Mouse (Mus musculus): ENCODE results near the gene Eif2b3. TPM values are rescaled to one million over a fixed set of nuclear protein-coding genes. Genes with fewer than 3 reads are reported as not detected.

Gene Eif2b3
- polyA plus RNA-seq, 1 experiment from 2014 or later: 56.4 TPM

DNA sequence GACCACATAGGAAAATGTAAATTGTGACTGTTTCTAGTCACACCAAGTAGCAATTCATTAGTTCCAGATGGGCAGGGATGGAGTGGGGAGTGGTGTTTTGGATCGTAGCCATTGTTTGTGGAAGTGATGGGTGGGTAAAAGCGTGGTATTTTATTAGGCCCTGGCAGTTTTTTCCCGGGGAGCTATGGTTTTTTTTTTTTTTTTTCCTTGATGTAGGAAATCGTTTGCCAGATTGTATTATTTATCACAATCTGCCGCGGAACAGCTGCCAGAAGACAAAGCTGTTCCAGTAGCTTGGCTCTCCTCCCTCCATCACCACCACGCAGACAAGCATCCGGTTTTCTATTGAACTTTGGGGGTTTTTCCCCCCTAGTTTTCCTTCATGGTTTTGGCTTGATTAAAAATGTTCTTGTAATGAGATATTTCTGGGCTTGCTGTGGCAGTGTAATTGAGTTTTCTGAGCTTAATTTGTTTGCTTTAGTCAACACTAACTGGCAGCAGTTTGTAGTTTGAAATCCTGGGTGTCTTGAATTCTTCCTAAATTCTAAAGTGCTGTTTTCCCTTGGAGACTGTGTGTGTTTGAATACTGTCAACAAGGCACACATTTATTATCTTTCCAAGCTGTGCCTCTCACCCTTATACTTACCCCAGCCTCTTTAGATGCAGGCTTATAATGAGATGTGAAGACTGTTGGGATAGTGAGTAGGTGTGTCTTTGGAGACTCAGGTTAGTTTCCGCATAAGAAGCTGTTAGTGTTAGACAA lies 20.9 kb downstream of the Eif2b3 start:
- Histone ChIP-seq H3K9me3 (replicated peaks) (no peaks in the 10 kb centered on the region), H3K4me3 (no peak overlapping the region), H3K27me3 (ENCODE audit: low read depth, poor library complexity, severe bottlenecking) (no peaks in the 10 kb centered on the region), H3K27ac (replicated peaks) (peak overlapping the region; percentile 55), H3K4me1 (peaks cover 28% of the 10 kb centered on the region), H3K36me3 (peaks cover 19% of the 10 kb centered on the region)
- DNase-seq (ENCODE audit: low spot score): no peak
- 75% methylated on average over 9 of the region's 9 CpGs for WGBS

DNA sequence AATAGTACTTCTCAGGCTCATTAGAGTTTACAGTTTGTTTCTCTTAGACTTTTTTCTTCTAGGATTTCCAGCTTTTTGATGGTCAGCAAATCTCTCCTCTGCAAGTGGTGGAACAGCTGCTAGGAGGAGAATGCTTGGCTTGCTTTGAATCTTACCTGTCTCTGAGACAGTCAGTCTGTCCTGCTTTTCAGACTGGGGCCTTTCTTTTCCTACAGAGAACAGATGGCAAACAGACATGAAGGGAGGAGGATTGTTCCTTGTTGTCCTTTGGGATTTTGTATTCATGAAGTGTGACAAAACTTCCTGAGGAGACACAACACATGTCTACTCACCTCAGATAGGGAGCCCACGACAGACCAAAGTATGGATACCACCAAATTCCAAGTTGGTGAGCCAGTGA lies 21.6 kb downstream of the Eif2b3 start:
- 71% methylated on average over 1 of the region's 1 CpGs for WGBS

DNA sequence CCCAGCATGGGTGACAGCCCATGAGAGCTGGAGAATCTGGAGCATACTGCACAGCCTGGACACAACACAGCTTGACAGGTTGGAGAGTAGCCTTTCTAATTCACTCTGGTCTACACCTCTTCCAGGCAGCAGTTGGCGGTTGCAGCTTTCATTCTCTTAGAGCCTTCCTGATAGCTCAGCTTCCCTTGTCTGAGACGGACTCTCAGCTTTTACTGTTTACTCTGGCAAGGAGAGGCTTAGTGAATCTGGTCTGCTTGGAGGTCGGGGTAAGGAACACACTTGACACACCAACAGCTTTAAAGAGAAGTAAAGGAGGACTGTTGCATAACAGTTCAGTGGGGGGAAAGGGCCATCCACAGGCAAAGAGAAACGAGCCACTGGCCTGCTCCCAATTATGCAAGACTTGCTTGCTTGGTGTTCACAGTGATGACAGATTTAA lies 22.1 kb downstream of the Eif2b3 start:
- Histone ChIP-seq H3K36me3 (peaks cover 26% of the 10 kb centered on the region; the same call in 1 of the 2 replicates), H3K4me3 (no peak overlapping the region), H3K9me3 (replicated peaks) (no peaks in the 10 kb centered on the region), H3K27me3 (ENCODE audit: low read depth, poor library complexity, severe bottlenecking) (no peaks in the 10 kb centered on the region), H3K27ac (replicated peaks) (peak overlapping the region; percentile 46; the same call in 1 of the 2 replicates), H3K4me1 (peaks cover 28% of the 10 kb centered on the region)
- WGBS: 60% methylated on average over 4 of the region's 4 CpGs
- DNase-seq (ENCODE audit: low spot score): no peak

More for the DNA sequence above, 21.6 kb downstream of the Eif2b3 start:
- Histone ChIP-seq H3K9me3 (replicated peaks) (no peaks in the 10 kb centered on the region), H3K27ac (replicated peaks) (peak overlapping the region; percentile 53; the same call in 1 of the 2 replicates), H3K4me3 (no peak overlapping the region), H3K27me3 (ENCODE audit: low read depth, poor library complexity, severe bottlenecking) (no peaks in the 10 kb centered on the region), H3K36me3 (peaks cover 21% of the 10 kb centered on the region; the same call in 1 of the 2 replicates), H3K4me1 (peaks cover 28% of the 10 kb centered on the region)
- no peak for DNase-seq (ENCODE audit: low spot score)

DNA sequence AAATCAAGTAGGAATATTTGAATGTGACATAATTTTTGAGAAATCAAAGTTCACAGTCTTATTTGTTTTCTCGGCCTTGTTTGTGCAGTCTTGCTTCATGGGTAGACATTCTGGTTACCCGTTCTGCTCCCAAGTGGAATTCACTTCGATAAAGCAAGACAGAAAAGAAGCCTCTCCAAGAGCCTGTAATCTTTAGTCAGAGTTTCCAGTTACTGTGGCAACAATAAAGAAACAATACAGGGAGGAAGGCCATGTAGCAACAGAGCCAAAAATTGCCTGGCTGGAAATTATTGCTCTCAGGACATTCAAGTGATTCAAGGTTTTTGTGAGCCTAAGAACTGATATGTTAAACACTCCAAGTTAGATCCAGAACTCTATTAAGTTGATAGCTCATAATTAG lies 29.6 kb downstream of the Eif2b3 start:
- H3K36me3 ChIP-seq: peaks cover 64% of the 10 kb centered on the region
- no peak overlapping the region for H3K27ac ChIP-seq (replicated peaks)
- no peaks in the 10 kb centered on the region for H3K27me3 ChIP-seq (ENCODE audit: low read depth, poor library complexity, severe bottlenecking)
- H3K4me1 ChIP-seq: 0 out of 2 replicates have a peak, but pooled peaks cover under 1% of the 10 kb centered on the region
- H3K4me3 ChIP-seq: no peak overlapping the region
- no peaks in the 10 kb centered on the region for H3K9me3 ChIP-seq (replicated peaks)
- 92% methylated on average over 3 of the region's 3 CpGs for WGBS
- no peak for DNase-seq (ENCODE audit: low spot score)

DNA sequence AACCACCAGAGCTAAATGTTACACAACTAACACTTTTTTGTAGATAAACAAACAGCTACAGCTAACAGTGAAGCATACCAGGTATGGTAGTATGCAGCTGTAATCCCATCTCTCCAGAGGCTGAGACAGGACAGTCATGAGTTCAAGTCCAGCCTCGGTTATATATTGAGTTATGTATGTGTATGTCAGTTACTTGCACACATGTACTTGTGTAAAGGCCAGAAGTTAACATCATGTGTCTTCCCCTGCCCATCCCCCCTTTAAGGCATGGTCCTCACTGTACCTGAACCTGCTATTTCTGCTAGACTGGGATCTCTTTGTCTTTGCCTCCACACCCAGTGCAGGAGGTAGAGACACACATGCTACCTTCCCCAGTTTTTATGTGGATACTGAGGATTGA lies 30.3 kb downstream of the Eif2b3 start:
- Histone ChIP-seq H3K36me3 (peaks cover 67% of the 10 kb centered on the region), H3K4me3 (no peak overlapping the region)
- WGBS: 87% methylated on average over 1 of the region's 1 CpGs

DNA sequence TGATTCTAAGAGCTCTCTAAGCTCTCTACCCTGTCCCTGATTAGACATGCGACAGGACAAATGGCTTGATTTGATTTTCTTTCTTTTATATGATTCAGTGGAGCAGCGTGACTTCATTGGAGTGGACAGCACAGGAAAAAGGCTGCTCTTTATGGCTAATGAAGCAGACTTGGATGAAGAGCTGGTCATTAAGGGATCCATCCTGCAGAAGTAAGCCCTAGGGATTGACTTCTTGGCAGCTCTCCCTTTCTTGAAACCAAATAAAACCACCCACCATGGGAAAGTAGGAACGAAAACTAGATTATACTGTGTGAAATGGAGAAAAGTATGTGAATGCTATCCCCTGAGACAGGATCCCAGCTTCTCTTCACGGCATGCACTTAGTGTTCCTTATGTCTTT lies 33.4 kb downstream of the Eif2b3 start:
- Histone ChIP-seq H3K4me3 (no peak overlapping the region), H3K27me3 (ENCODE audit: low read depth, poor library complexity, severe bottlenecking) (peaks cover 26% of the 10 kb centered on the region), H3K9me3 (replicated peaks) (no peaks in the 10 kb centered on the region), H3K36me3 (peaks cover 47% of the 10 kb centered on the region), H3K27ac (replicated peaks) (no peak overlapping the region), H3K4me1 (0 out of 2 replicates have a peak, but pooled peaks cover 6% of the 10 kb centered on the region)
- WGBS: 85% methylated on average over 4 of the region's 4 CpGs
- no peak for DNase-seq (ENCODE audit: low spot score)

More for the DNA sequence above, 30.3 kb downstream of the Eif2b3 start:
- no peaks in the 10 kb centered on the region for H3K27me3 ChIP-seq (ENCODE audit: low read depth, poor library complexity, severe bottlenecking)
- H3K9me3 ChIP-seq (replicated peaks): no peaks in the 10 kb centered on the region
- DNase-seq (ENCODE audit: low spot score): no peak
- no peak overlapping the region for H3K27ac ChIP-seq (replicated peaks)
- H3K4me1 ChIP-seq: 0 out of 2 replicates have a peak, but pooled peaks cover 3% of the 10 kb centered on the region

DNA sequence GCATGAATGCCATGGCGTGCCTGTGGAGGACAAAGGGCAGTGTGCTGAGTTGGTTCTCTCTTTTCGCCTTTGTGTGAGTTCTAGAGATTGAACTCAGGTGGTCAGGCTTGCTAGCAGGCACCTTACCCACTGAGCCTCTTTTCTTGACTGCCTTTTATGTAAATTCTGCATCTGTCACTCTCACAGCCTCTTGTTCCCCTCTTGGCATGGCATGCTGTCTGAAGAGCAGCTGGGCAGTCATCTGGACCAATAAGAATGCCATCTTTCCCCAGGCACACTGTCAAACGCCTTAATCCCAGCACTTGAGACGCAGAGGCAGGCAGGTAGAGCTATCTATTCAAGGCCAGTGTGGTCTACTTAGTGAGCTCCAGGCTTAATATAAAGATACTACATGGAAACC lies 34.8 kb downstream of the Eif2b3 start:
- 88% methylated on average over 4 of the region's 4 CpGs for WGBS
- H3K4me3 ChIP-seq: no peak overlapping the region
- no peak overlapping the region for H3K27ac ChIP-seq (replicated peaks)
- no peak for DNase-seq (ENCODE audit: low spot score)
- H3K9me3 ChIP-seq (replicated peaks): no peaks in the 10 kb centered on the region
- 0 out of 2 replicates have a peak, but pooled peaks cover 6% of the 10 kb centered on the region for H3K4me1 ChIP-seq
- peaks cover 39% of the 10 kb centered on the region for H3K27me3 ChIP-seq (ENCODE audit: low read depth, poor library complexity, severe bottlenecking)
- H3K36me3 ChIP-seq: peaks cover 42% of the 10 kb centered on the region

DNA sequence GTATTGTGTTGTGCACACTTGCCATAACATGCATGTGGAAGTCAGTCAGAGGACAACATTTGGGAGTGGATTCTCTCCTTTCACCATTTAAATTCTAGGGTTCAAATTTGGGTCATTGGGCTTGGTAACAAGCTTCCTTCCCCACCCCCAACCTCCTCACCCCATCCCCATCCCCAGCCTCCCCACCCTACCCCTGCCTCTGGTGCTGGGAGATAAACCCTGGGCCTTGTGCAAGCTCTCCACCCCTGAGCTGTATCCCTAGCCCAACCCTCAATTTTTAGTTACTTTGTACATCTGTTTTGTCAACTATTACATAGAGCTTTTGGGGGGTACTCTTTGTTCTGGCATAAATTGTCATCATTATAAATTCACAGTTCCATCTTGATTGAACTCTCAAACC lies 36.9 kb downstream of the Eif2b3 start:
- H3K4me3 ChIP-seq: no peak overlapping the region
- peaks cover 61% of the 10 kb centered on the region for H3K27me3 ChIP-seq (ENCODE audit: low read depth, poor library complexity, severe bottlenecking)
- H3K27ac ChIP-seq (replicated peaks): 0 out of 2 replicates have a peak overlapping the region, but pooled peaks have one; percentile 43
- H3K4me1 ChIP-seq: 0 out of 2 replicates have a peak, but pooled peaks cover 6% of the 10 kb centered on the region
- no peak for DNase-seq (ENCODE audit: low spot score)
- H3K36me3 ChIP-seq: peaks cover 49% of the 10 kb centered on the region
- H3K9me3 ChIP-seq (replicated peaks): no peaks in the 10 kb centered on the region; the same call in 1 of the 2 replicates

DNA sequence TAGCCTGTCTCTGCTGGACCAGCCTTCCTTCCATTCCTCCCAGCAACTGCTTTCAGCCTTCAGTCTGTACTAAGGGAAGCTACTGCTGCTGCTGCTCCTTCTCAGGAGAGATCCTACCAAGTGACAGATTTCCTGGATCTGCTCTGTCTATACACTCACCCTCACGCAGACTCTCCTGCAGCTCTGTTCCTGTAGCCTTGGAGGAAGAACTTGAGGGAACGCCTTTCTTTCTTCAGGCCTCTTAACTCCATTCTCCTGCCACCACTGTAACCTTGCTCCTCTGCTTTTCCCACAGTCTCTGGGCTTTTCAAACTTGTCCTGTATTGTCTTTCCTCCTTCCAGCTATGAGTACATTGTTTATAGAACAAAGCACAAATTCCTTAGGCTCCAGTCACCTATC lies 37.3 kb downstream of the Eif2b3 start:
- peaks cover 51% of the 10 kb centered on the region for H3K36me3 ChIP-seq
- H3K9me3 ChIP-seq (replicated peaks): no peaks in the 10 kb centered on the region; the same call in 1 of the 2 replicates
- WGBS: 82% methylated on average over 2 of the region's 2 CpGs
- H3K27me3 ChIP-seq (ENCODE audit: low read depth, poor library complexity, severe bottlenecking): peaks cover 65% of the 10 kb centered on the region
- DNase-seq (ENCODE audit: low spot score): no peak
- peaks cover 6% of the 10 kb centered on the region; the same call in 1 of the 2 replicates for H3K4me1 ChIP-seq
- peak overlapping the region; percentile 43; the same call in 1 of the 2 replicates for H3K27ac ChIP-seq (replicated peaks)
- H3K4me3 ChIP-seq: no peak overlapping the region

DNA sequence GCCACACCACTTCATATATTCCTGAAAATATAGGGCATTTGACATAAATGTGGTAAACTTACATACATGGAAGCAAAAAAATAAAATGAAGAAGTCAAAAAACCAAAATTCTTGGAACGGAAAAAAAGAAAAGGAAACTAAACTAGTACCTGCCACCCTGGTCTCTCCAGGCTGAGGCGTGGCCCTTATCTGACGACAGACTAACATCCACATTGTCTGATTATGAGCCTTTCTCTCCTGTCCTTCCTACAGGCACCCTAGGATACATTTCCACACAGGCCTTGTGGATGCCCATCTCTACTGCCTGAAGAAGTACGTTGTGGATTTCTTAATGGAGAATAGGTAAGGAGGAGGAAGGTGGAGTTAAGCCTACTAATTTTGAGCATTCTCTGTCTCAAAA lies 39.3 kb downstream of the Eif2b3 start:
- Histone ChIP-seq H3K27ac (replicated peaks) (no peak overlapping the region), H3K9me3 (replicated peaks) (no peaks in the 10 kb centered on the region; the same call in 1 of the 2 replicates), H3K4me1 (peaks cover 25% of the 10 kb centered on the region), H3K36me3 (peaks cover 42% of the 10 kb centered on the region), H3K4me3 (no peak overlapping the region), H3K27me3 (ENCODE audit: low read depth, poor library complexity, severe bottlenecking) (peaks cover 80% of the 10 kb centered on the region)
- no peak for DNase-seq (ENCODE audit: low spot score)
- WGBS: 90% methylated on average over 4 of the region's 4 CpGs

DNA sequence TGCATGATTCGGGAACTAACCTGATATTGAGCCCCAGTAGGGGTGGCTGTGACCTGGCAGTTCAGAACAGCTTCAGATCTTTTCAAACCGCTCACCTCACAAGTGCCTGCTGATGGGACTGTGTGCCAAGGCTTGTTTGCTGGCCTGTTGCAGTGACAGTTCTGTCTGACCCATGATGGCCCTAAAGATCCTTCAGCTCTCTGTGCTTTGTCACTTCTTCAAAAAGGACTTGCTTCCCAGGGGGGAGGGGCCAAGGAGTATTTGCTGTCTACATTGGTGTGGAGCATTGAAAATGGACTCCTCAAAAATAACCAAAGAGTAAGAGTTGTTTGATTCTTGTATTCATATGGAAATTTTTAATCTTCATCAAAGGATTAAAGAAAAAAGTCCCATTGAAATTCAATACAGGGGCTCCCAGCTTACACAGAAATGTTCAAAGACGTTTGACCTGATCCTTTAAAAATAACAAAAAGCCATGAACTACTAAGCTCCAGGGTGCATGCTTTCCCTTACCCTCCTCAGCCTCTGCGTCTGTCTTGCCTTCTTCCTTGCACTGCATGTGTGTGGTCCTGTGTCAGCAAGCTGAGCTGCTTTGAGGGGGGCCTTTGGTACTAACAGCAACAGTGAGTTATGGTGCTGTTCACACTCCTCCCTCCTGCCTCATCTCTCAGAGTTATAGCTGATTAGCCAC lies 43.6 kb downstream of the Eif2b3 start:
- 25% methylated on average over 4 of the region's 4 CpGs for WGBS
- peak overlapping the region; percentile 26; the same call in 1 of the 2 replicates for H3K4me3 ChIP-seq
- peaks cover 22% of the 10 kb centered on the region for H3K4me1 ChIP-seq
- H3K36me3 ChIP-seq: peaks cover 71% of the 10 kb centered on the region
- H3K9me3 ChIP-seq (replicated peaks): no peaks in the 10 kb centered on the region; the same call in 1 of the 2 replicates
- peaks cover 96% of the 10 kb centered on the region for H3K27me3 ChIP-seq (ENCODE audit: low read depth, poor library complexity, severe bottlenecking)
- peak; percentile 72 for DNase-seq (ENCODE audit: low spot score)
- 0 out of 2 replicates have a peak overlapping the region, but pooled peaks have one; percentile 5 for H3K27ac ChIP-seq (replicated peaks)

DNA sequence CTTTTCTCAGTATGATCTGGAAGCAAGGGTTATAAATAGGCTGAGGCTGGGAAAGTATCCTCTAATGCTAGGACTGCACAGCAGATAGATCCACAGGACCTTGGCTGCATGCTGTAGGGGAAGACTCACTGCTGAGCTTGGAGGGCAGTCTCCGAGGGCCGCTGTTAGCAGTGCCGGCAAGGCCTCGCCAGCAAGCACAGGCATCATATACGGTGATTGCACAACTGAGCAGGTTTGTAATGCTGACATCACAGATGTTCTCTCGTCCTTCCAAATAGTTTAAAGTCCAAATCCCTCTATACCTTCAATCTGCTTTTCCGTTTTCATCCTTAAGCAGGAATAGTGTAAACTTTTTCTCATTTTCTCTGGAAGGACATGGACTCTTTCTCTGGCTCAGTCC lies 48.8 kb downstream of the Eif2b3 start:
- Histone ChIP-seq H3K9me3 (replicated peaks) (no peaks in the 10 kb centered on the region), H3K4me3 (no peak overlapping the region), H3K27me3 (ENCODE audit: low read depth, poor library complexity, severe bottlenecking) (peaks cover 84% of the 10 kb centered on the region), H3K36me3 (peaks cover 91% of the 10 kb centered on the region), H3K27ac (replicated peaks) (no peak overlapping the region), H3K4me1 (peaks cover 8% of the 10 kb centered on the region)
- 95% methylated on average over 7 of the region's 7 CpGs for WGBS
- no peak for DNase-seq (ENCODE audit: low spot score)
